Mouse (Mus musculus) NIH3T3 (cell line): Measurements from ENCODE around the gene Slc15a5.

Source experiments
- DNase-seq: peaks from one replicate; pipeline ENCODE4 v3.0.0-alpha.2; 2012; ENCODE audit warnings: low read depth

Gene Slc15a5

GRCm38 (mm10) chr6:137960023-137960778, 119.5 kb downstream of the Slc15a5 start:
- no peak for DNase-seq

GRCm38 (mm10) chr6:137957630-137958029, 122.1 kb downstream of the Slc15a5 start:
- DNase-seq: no peak

GRCm38 (mm10) chr6:137956783-137957429, 122.8 kb downstream of the Slc15a5 start:
- no peak for DNase-seq

GRCm38 (mm10) chr6:137946520-137946919, 133.2 kb downstream of the Slc15a5 start:
- no peak for DNase-seq

GRCm38 (mm10) chr6:137940374-137941218, 139.1 kb downstream of the Slc15a5 start:
- DNase-seq: no peak

GRCm38 (mm10) chr6:137937541-137937940, 142.2 kb downstream of the Slc15a5 start:
- no peak for DNase-seq

GRCm38 (mm10) chr6:137936268-137936667, 143.4 kb downstream of the Slc15a5 start:
- no peak for DNase-seq

- DNase-seq: no peak
Measured at GRCm38 (mm10) chr6:137935857-137936256, 143.9 kb downstream of the Slc15a5 start.

- DNase-seq: peak; percentile 59
Measured at GRCm38 (mm10) chr6:137935341-137935740, 144.4 kb downstream of the Slc15a5 start.

GRCm38 (mm10) chr6:137934545-137935298, 145.0 kb downstream of the Slc15a5 start:
- peak; percentile 83 for DNase-seq
